Mouse (Mus musculus) adrenal gland, adult 8-10 months (tissue): ENCODE data around the gene H1foo. TPM values are rescaled to one million over a fixed set of nuclear protein-coding genes. Genes with fewer than 3 reads are reported as not detected.

ENCODE experiments used
- DNase-seq: peaks from one replicate; pipeline ENCODE4 v3.0.0; 2022
- total RNA-seq, 4 experiments: library from RNA; stranded (reverse); gene quantifications; 2 replicates each; pipeline ENCODE4 v1.2.4; 2022

The H1foo gene
- total RNA-seq, 4 experiments from 2014 or later, result 0.40 TPM; not detected in 3

DNA sequence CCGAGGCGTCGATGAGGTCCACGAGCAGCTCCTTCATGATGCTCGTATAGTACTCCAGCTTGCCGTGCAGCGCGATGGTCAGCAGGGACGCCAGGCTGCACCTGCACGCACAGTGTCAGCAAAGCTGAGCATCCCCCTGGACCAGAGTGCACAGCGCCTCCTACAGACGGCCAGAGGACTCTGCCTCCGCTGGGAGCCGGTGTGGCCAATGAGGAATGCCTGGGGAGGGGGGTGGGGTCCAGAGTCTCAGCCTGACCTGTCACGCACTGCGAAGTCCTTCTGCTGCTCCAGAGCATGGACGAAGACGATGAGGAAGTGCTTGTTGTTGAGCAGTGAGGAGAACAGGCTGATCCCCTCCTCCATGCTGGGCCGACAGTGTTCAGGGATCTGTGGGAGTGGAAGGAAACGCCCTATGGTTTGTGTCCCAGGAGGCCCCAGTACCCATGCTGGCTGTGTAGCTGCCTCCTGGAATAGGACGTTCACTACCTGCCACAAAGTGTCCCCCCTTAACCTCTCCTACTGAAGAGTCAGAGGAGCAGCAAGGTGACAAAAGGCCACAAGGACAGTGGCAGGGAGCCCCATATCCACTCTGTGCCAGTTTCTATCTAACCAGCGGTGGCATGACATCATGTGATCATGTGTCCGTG lies 17.8 kb downstream of the H1foo start:
- DNase-seq, result no peak

DNA sequence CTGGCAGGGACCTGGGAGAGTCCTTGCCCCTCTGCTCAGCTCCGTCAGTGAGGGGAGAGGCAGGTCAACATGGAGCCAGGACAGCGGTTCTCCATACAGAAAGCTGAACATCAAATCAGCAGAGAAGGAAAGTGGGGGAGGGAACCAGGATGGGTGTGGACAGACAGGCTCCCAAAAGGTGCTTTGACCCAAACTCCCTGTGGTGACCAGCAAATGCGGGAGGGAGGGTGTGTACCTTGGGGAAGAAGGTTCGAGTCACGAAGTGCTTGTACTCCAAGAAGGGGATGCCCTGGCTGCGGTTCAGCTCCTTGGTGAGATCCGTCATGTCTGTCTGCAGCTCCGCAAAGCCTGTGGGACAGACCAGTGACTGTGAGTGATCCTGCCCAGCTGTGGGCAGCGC lies 18.9 kb downstream of the H1foo start:
- DNase-seq, result no peak

DNA sequence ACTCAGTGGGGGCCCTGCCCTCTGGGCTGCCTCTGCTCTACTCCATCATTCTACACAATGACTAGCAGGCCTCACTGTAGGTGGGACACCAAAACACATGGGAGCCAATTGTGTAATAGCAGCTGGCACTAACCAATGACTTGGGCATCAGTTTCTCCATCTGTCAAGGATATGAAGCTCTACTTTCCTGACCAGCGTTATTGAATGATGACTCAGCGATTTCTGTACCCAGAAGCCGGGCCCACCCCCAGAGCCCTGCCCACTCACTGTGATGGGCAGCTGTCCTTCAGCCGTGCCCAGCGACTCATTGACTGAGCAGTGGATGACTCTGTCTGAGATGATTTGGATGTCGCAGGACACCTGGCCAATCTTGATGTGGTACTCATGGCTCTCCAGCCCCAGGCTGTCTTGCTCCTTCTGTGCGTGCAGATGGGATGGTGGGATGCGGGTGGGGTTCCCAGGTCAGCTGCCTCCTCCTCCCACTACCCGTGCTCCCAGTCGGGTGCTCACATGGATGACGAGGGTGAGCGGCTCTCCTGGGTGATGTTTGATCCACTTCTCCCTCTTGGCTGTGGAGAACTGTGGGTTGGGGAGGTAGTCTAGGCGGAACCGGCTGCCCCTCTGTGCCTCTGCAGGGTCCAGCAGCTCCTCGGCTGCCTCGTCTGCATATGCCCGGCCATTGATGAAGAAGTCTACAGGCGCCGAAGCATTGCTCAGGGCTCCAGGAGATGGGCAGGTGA lies 21.7 kb downstream of the H1foo start:
- no peak for DNase-seq

DNA sequence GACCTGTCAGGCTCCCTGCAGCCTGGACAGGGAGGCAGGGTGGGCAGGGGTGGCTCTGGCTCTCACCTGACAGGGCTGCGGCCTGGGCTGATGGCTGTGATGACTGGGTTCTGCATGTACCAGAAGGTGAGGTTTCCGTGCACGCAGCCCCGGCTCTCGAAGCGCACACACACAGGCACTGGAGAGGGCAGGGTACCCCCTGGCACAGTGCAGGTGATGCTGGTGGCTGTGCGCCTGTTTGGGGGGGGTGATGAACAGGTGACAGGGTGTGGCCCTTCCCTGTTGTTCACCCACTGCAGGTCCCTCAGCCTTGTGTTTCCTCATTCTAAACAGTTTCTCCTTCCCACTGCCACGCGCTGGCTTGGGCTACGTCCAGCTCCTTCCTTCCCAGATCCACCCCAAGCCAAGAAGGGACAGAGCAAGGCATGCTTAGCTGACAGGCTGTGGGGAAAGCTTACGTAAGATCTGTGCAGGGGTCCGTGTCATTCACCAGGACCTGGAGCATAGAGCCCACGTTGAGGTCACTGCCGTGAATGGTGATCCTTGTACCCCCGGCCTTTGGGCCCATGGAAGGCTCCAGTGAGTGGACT lies 22.6 kb downstream of the H1foo start:
- no peak for DNase-seq

DNA sequence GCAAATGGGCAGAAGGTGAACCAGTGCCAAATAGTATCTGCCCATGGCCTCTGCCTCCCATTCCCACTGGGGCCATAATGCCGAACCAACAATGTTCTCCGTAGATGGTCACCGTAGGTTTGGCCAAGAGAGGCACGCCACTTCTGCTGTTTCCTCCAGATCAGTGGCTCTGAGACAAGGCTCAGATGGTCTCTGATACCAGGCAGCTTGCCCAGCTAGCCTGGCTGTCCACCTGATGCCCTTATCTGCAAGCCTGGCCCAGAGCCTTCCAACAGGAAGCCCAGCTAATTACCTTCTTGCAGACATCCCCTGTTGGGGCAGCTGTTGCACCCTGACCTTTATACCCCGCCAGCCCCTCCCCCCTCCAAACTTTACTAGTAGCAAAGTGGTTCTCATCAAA lies 23.3 kb downstream of the H1foo start:
- no peak for DNase-seq

DNA sequence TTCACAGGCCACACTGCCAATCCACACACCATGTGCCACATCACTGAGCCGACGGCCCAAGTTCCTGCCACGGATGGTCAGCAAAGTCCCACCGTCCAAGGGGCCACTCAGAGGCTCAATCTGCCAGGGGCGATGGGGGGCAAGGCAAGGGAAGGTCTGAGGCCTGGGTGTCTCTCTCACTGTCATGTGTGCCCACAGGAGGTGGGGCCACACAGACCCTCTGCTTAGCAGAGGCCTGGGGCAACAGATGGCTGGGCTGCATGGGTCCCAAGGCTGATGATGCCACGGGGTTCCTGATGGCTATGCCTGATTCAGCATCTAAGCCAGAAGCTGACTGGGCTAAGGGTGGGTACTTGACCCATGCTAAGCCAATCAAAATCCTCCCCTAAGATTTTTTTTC lies 24.0 kb downstream of the H1foo start:
- no peak for DNase-seq

DNA sequence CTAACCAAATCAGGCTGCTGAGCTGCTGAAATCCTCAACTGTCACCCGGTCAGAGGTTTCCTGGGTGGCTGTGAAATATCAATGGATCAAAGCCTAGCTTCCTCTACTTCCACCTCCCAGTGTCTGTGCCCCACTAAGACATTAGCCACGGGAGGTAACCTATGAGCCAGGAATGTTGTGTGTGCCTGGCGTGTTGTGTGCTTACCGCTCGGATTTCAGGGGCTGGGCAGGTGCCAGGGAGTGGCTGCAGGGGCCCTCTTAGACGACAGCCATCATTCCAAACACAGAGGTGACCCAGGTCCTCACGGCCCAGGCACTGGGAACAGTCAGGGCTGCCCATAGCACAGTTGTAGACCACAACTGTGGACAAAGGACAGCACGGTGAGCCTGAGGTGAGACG lies 24.4 kb downstream of the H1foo start:
- DNase-seq, result no peak

DNA sequence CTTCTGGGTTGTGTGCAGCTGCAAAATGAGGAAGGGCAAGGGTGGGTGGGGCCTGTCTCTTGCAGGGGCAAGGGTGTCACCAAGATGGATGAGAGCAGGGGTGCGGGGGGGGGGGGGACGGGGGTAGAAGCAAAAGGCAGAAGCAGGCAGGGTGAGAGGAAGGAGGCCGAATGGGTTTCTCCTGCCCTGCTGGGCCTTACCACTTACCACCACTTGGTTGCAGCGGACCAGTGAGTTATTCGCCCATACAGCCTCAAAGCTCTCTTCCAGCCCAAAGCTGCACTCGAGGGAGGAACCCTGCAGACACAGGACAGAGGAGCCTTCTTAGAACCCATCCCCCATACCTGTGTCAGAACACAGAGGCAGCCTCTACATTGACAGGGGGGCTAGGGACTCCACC lies 25.2 kb downstream of the H1foo start:
- no peak for DNase-seq

DNA sequence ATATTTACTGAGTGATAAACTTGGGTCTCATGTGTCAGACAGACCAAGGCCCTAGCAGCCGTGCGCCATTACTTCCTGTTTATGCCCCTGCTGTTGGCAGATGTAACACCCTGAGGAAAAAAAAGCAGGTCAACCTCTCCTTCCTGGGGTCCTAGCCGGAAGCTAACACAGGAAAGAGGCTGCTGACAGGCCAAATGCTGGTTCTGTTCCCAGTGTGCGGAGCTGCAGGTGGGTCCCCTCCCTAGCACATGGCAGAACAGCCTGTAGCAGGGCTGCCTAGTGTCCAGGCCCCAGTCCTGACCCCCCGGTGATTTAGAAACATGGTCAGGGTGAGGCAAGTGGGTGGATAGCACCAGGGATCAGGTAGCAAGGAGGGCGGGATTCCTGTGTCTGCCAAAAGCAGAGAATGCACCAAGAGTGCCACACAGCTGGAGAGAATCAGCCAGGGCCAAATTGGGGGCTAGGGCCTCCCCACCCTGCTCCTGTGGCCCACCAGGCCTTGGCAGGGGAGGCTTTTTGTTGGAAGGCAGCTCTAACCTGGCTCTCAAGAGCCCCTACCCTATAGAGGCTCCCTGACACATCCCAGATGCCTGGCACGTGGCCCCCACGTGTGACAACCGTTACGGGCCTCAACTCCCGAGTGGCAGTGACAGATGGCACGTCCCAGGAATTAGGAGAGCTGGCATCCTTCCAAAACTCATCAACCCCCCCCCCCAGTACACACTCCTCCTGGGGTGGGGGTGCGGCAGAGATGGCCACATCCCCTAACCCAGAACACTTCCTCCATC lies 26.7 kb downstream of the H1foo start:
- no peak for DNase-seq

DNA sequence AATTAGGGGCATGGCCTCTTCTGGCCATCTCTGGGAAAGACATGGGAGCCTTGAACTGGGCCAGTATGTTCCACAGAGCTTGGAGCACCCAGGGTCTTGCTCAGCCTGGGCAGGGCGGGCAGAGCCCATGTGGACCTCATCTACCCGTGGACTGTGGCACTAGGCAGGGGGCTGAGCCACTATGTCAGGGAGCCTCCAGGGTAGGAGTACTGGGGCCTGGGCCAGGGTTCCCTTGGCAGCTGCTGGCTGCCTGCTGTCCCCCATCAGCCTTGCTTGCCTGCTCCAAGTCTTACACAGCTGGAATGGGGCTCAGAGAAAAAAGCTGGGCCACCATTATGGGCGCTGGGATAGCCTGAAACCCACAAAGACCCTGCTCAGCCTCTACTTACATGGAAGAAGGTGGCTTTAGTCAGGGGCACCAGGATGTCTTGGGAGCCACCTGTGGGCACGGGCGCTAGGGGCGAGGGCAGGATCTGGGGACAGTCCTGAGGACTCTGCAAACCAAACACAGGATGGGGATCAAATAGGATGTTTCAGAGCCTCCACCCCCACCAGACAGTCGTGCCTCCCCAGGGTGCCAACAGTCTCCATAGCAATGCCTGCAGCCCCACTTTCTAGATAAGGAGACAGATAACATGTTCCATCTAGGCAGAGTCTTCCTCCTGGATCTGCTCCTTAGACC lies 27.5 kb downstream of the H1foo start:
- no peak for DNase-seq

DNA sequence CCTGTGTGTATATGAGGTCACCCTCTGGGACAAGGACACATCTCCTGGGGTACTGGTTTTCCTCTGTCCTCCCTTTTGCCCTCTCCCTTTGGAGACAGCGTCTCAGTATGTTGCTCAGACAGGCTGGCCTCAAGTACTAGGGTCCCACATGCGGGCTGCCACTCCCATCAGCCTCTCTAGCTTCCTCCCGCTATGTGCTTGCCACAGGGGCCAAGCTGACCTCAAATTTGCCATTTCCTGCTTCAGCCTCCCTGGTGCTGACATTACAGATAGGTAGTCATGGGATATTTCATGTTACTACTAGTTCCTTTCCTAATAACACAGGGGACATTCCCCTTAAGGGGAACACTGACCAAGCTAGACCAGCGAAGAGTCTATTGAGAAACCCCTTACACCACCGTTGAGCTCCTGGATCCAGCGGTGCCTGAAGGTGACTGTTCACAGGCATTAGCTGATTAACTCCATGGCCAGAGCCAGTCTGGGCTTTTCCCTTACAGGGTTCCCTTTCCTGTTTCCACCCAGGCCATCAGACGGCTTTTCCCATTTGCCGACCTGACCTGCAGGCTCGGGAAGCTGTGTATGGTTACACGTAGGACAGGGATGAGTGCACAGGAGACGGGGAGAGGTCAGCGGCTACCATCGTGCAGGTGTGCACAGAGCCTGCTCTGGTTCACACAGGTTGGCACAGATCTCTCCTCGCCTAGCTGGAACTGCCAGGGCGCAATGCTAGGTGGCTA lies 28.6 kb downstream of the H1foo start:
- DNase-seq, result no peak

DNA sequence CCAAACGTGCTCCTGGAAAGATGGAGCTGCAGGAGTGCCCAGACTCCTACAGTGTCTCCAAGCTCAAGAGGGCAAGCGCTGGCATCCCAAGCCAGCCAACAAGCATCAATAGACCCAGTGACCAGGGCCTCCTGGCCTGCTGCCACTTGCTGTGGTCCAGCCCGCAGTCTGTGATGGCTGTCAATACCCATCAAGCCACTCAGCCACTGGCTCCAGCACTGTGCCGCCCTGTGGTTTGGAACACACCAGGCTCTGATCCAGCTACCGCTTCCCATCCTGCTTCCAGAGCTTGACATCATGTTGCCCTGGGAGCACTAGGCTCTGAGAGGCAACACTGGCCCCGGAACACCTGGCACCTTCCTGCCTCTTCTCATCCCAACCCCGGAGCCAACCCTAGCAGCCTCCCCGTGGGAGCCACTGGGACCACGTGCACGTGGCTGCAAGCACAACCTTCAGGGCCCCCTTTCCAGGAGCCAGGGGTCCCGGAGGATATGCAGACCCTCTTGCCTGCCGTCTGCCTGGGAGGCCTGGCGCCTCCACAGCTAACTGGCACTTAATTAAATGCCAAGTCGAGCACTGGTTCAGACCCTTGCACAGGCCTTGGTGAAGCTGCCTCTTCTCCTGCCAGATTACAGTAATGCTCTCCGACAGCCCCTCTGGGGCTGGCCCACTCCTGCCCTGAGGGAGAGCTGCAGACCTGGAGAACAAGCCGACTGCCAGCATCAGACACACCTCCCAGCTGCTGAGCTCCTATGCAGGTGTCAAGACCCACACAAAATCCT lies 29.3 kb downstream of the H1foo start:
- DNase-seq, result no peak

DNA sequence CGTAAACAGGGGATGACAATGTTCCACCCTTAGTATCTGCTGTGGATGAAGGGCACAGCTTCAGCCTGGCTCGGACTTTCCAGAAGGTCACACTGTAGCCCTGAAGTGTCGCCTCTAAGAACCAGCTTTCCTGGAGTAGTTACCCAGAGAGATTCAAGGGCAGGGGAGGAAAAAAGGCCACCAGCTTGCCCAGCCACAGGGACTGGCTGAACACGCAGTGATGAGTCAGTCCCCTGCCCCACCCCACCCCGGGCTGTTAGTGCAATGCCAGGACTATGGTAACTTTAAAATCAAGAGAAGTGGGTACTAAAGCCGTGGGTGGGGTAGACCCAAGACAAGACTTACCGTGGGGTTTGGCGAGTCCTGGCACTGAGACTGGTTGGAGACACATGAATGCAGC lies 30.9 kb downstream of the H1foo start:
- DNase-seq, result peak; percentile 76

DNA sequence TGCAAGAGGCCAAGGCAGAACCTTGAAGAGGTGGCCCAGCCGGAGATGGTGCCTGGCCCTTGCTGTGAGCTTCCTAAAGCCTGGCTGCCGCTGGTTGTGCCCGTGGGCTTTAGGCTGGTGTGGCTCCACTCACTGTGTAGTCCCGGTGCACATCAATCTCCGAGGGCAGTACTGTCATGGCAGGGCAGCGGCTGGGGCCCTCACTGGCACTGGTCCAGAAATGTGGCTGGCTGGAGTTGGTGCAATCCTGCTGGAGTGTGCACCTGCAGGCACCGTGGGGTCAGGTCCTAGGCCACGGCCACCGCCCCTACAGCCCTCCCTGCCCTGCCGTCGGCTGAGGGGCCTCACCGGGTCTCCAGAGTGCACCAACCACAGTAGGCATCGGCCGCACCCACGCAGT lies 33.1 kb downstream of the H1foo start:
- DNase-seq, result no peak

DNA sequence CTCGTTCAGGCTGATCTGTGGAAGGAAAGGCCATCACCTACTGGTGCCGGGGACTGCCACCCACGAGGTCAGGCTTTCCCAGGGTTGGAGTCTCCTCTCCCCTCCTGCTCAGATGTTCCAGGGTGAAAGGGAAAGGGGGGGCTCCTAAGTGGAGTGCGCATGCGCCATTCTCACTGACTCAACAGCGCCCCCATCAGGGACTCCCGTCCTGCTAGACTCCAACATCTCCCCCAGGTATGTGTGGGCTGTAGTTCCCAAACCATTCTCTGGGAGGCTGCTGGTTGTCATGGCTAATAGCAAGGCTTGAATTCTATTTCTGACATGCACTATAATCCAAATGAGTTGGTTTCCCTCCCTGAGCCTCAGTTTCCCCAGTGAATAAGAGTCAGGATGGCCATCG lies 33.9 kb downstream of the H1foo start:
- DNase-seq, result no peak

DNA sequence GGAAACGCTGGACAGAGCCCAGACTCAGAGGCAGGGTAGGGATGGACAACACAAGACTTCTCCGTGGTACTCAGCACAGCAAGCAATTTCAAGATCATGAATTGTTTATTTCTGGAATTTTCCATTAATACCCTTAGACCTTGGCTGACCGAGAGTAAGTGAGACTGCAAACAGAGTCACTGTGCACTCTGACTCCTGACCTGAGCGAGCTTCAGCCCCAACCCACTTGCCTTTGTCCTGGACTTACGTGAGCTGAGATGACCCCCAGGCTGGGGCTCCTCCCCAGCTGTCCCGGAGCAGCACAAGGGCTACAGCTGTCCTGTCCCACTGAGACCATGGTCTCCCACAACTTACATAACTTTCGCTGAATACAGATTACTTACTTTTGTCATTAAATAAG lies 38.2 kb downstream of the H1foo start:
- no peak for DNase-seq

DNA sequence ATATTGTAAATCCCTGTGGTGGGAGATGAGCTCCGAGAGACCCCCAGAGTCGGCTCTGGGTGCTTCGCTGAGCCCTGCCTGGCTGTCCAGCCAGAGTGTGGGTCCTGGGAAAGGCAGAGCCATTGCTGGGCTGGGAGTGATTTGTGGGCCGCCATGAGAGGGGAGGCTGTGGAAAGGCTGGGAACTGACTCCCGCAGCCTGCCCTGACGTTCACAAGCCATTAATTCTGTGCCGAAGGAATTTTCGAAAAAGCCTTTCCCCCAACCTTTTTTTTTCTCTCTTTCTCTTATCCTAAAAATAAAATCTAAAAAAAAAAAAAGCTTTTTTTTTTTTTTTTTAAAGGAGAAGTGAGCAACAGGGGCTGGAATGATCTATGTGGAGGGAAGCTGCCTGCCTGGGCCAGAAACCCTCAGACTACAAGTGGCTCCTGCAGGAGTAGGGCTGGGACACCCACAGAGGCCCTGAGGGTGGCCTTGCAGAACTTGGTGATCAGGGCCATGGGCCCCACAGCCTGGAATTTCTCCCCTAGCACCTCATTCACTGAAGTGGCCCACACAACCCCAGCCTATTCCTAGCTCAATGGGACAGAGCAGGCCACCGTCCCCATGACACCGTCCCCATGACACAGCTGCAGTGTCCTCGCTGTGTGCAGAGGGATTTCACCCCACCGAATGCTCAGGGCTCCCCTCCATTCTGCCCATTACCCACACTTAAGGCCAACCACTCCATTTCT lies 38.7 kb downstream of the H1foo start:
- DNase-seq, result no peak

DNA sequence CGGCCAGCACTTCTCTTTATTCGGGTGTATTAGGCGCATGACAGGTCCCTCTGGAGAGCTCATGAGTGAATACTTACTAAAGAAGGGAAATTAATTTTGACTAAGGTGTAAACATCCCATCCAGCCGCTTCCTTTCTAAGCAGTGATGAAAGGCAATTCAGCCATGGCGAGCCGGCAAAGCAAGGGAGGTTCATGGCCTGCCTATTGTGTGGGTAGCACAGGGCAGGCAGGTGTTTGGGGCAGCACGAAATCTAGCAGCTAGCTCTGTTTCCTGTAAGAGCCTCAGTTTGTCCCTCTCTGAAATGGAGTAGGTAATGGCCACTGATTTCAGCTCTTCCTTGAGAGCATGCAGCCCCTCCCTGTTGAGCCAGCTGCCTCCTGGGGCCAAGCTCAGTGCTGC lies 39.8 kb downstream of the H1foo start:
- no peak for DNase-seq

DNA sequence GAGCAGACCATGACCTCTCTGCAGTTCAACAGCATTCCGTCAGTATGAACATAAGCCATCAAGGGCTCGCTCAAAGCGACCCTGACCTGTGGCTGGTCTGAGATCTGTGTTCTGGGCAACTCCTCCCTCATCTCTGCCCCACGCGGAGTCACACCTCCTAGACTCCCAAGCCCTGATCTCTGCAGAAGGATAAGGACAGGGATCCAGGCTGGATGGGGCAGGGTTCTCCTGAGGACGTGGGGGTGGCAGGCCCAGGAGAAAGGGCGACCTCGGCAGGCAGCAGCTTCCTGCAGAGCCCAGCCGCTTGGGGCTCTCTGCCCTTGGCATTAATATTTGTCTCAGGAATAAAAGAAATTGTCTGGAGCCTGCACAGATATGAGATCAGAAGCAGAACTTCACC lies 40.9 kb downstream of the H1foo start:
- DNase-seq, result peak; percentile 87

DNA sequence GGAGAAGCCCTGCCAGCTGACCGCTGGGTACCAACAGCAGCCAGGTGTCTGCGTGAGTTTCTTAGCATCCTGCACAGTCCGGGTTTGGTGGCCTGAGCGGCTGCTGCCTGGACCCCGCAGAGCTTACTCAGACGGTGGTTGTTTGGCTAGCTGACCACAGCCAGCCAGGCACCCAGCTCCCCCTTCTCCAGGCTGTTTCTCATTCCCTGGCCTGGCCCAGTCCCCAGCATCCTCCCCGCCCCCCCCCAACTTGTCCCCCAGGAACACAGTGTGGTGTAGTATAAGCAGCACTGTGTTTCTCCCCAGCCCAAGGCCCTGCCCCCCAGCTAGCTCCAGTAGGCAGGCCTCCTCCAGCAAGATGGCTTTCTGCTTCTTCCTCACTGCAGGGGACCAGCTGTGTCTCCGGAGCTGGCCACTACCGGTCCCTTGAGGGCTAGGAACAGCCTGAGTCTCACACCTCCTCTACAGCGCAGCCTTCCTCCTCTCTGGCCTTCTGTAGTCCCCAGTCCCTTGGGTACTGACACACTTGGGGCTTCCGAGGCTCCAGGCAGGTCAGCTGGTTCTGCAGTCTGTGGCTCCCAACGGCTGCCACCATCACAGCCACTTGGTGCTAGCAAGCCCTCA lies 41.8 kb downstream of the H1foo start:
- no peak for DNase-seq
